Mouse (Mus musculus) layer of hippocampus, adult 6 months (tissue): ENCODE measurements around the gene Grin3a. TPM values are rescaled to one million over a fixed set of nuclear protein-coding genes. Genes with fewer than 3 reads are reported as not detected.

Source experiments
- long read RNA-seq, 2 experiments: library from polyadenylated mRNA; unstranded; transcript quantifications; one replicate each; pipeline ENCODE4 v2.0.0; 2019 to 2020
- polyA plus RNA-seq: library from polyadenylated mRNA; unstranded; fragments of <200 nt; fragmentation: Nextera tagmentation; gene quantifications from 2 replicates; pipeline ENCODE4 v1.2.3, GENCODE M21; 2021

Grin3a gene
- 7.1 and 7.6 TPM in 2 replicates for polyA plus RNA-seq
- long read RNA-seq, experiment 1, full-length matches to known transcripts = 5 of 24 reads
- long read RNA-seq, experiment 1, partial matches to known transcripts = 6 of 24 reads
- long read RNA-seq, experiment 1, other reads (novel, unspliced or antisense) = 13 of 24 reads
- long read RNA-seq, experiment 2, full-length matches to known transcripts = 37 of 63 reads
- long read RNA-seq, experiment 2, partial matches to known transcripts = 10 of 63 reads
- long read RNA-seq, experiment 2, other reads (novel, unspliced or antisense) = 16 of 63 reads

DNA sequence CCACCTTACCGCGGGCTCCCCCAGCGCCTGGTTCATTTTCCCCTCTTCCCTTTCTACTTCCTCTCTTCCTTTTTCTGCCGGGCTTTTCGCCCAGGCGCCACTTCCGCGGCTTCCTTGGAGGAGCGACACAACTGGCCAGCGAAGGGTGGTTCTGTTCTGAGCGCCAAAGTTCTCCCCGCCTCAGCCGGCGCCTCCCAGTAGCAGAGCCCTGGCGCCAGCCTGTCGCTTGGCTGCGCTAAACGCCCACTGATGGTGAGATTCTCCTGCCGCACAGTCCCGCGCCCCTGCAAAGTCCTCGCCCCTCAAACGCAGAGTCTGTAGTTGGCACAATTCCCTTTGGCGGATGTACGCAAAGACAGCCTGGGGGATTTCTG, at the start of gene Grin3a:
Gene Grin3a, minus strand, starts transcription at position 133 of the 374 bp plus-strand sequence.

DNA sequence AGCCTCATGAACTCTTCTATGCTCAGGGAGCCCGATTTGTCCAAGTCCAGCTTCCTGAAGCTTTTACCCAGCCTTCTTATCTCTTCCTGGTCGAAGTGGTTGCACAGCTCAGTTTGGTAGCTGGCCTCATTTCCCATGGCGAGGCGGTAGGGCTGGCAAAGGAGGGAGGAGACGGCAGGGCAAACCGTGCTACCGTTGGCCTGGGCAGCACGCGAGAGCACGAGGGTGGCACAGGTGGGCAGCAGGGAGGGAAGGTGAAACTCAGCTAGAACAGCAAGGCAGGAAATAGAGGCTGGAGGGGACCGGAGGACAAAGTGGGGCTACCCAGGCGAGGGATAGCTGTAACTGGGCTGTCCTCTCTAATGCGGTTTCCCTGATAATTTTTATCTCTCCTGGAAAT, 163.7 kb downstream of the Grin3a start, which contains the start of gene Ppp3r2:
Gene Ppp3r2, minus strand, starts transcription at position 213 of the 400 bp plus-strand sequence.

DNA sequence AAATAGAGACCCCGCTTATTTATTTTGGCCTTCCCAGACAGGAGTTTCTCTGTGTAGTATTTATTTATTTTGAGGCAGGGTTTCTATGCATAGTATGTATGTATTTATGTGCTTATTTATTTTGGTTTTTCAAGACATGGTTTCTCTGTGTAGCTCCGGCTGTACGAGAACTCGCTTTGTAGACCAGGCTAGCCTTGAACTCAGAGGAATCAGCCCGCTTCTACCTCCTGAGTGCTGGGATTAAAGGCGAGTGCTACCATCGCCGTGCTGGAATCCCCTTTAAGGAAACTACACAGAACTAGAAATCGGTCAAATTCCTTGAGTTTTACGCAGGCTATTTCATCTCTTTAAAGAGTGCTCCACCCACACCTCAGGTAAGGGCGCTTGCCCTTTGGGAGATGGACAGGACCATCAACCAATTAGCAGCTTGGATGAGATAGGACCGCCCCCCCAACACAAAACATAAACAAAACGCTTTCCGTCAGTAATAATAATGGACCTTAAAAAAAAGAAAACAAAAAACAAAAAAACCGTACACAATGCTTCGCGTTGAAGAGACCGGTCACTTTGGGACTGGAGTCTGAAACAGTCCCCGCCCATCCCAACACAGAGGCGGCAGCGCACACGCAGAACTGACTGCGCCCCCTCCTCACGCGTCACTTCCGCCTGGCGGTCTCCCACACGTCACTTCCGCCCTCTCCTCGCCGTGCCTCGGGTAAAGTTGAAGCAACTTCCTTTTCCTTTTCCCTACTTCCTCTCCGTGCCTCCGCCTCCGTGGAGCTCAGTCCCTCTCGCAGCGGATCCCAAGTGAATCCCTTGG, 214.0 kb downstream of the Grin3a start, which contains the start of gene Rnf20:
Gene Rnf20, plus strand, starts transcription at position 688 of the 820 bp plus-strand sequence.

Other genes with a start within 250 kb of the Grin3a start
- gene Tmem246, start 247.9 kb downstream of the Grin3a start, polyA plus RNA-seq = 92.5 and 103 TPM in 2 replicates
- gene Rnf20, start 213.7 kb downstream of the Grin3a start, polyA plus RNA-seq = 26.6 and 27.7 TPM in 2 replicates
- not detected in 2 replicates for gene Ppp3r2, start 163.7 kb downstream of the Grin3a start, polyA plus RNA-seq